Mouse (Mus musculus): ENCODE results near the gene Zfp689. TPM values are rescaled to one million over a fixed set of nuclear protein-coding genes. Genes with fewer than 3 reads are reported as not detected.
"Not testable (repeated sequence)": the region's sequence is repeated elsewhere in the genome, so short reads cannot be mapped to it uniquely, and the experiment has no call there.

The Zfp689 gene
- total RNA-seq, 2 experiments from 2014 or later: 6.0 to 6.5 TPM

DNA sequence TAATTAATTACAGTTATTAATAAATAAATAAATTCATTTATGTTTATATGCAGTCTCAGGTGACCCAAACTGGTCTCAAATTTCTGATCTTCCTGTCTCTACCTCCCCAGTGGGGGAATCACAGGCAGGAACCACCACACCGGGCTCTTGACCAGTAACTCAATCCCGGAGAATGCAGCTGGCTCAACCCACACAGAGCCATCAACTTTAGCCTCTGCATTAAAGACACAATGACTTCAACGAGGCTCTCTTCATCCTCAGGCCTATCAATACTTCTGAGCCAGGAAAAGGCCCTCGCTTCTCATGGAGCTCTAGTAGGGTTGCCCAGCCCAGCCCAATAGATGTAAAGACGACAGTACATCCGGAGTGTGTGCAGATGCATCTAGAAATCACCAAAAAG, 44.9 kb downstream of the Zfp689 start:
- DNase-seq (ENCODE audit: low spot score in 2 of 2): not testable (repeated sequence)

DNA sequence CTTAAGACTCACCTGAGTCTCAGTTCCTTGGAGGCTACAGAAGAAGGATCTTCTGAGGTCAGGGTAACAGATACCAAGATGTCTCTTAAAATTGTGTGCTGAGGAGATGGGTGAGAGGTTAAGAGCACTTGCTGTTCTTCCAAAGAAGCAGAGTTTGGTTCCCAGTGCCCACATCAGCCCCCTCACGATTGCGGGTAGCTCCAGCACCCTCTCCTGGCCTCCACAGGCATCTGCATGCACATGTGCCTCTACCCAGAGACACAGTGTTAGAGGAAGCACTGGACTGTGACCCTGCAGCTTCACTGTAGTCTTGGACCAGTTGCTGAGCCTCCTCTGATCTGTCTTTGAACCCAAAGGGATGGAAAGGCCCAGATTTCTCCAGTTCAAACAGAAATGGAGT, 46.0 kb downstream of the Zfp689 start:
- no peak for DNase-seq (ENCODE audit: low spot score in 2 of 2)

- no peak for DNase-seq (ENCODE audit: low spot score in 2 of 2)
Observed at GRCm38 (mm10) chr7:127400355-127400754, 48.6 kb downstream of the Zfp689 start.

DNA sequence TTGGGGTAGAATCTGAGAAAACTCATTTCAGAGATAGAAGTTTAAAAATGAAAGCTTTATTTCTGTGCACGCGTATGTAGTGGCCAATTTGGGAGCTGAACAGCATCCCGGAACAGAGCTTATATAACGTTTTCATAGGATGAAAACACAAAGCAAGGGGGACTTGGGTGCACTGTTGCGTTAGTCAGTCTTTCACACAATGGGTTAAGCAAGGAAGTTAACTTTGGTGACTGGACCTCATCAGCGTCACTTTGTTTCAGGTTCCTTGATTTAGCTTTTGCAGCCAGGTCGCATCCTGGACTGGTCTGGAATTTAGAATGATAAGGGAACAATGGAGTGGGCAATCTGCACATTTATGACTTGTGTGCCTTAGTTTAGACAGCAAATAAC, 55.0 kb downstream of the Zfp689 start:
- DNase-seq (ENCODE audit: low spot score in 2 of 2): no peak

GRCm38 (mm10) chr7:127393157-127393943, 55.6 kb downstream of the Zfp689 start, which contains the start of gene E430018J23Rik:
E430018J23Rik (minus strand) TSS chr7:127393629.
- DNase-seq (ENCODE audit: low spot score in 2 of 2): peak; percentile 91 to 99

DNA sequence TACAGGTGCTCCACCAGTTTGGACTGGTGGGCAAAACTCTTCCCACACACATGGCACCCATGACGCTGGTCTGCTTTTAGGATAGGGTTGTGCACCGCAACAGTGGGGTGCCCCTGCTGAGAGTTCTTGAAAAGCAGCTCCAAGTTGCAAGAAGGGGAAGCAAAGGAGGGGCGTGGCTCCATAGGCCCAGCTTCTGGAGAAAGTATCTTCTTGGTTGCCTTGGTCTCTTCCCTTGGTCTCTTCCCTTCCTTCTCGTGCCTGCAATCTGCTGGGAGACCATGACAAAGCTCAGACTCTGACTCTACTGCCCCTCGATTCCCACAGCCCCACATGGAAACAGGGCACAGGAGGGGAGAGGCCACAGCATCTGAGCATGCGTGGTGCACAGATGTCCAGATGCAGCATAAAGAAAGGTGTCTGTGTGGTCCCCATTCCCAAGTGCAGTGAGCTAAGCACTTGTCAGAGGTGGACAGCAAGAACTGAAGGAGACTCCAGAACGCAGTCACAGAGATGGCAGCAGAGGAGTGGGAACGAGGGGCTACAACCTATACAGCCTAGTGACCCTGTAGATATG, 56.6 kb downstream of the Zfp689 start:
- no peak for DNase-seq (ENCODE audit: low spot score in 2 of 2)

Small RNA genes within 50 kb of the gene (microRNA-seq; reads per million reads assigned to microRNA genes)
- 0 reads per million in 2 experiments for gene Gm47278
- 0 reads per million in 2 experiments for gene Mir7060

Other genes with a start within 250 kb of the Zfp689 start
- gene Tbc1d10b, start 240.7 kb downstream of the Zfp689 start, total RNA-seq (2021): 100 to 1,000 TPM in 1 of 2 experiments, 10 to 100 TPM in 1; 93.5 to 106 TPM
- gene Mylpf, start 240.3 kb downstream of the Zfp689 start, total RNA-seq (2021): 1 to 10 TPM; 1.7 to 2.2 TPM
- 10 to 100 TPM; 22.4 TPM for gene Zfp553, start 216.1 kb downstream of the Zfp689 start, total RNA-seq (2021)
- gene Sept1, start 216.0 kb downstream of the Zfp689 start, total RNA-seq (2021): 1 to 10 TPM; 5.9 to 7.9 TPM
- gene Zfp771, start 204.9 kb downstream of the Zfp689 start, total RNA-seq (2021): 10 to 100 TPM; 62.6 to 66.0 TPM
- gene Dctpp1, start 188.4 kb downstream of the Zfp689 start, total RNA-seq (2021): 10 to 100 TPM; 22.0 to 22.8 TPM
- gene Sephs2, start 175.1 kb downstream of the Zfp689 start, total RNA-seq (2021): 10 to 100 TPM; 35.0 to 38.6 TPM
- under 1 TPM; 0.18 to 0.30 TPM for gene Itgal, start 152.9 kb downstream of the Zfp689 start, total RNA-seq (2021)
- 10 to 100 TPM; 11.3 to 13.6 TPM for gene Zfp768, start 103.6 kb downstream of the Zfp689 start, total RNA-seq (2021)
- gene Zfp747, start 73.1 kb downstream of the Zfp689 start, total RNA-seq (2021): 1 to 10 TPM; 6.3 to 7.5 TPM
- 1 to 10 TPM; 3.4 to 3.5 TPM for gene 9130019O22Rik, start 62.0 kb downstream of the Zfp689 start, total RNA-seq (2021)
- gene E430018J23Rik, start 55.5 kb downstream of the Zfp689 start, total RNA-seq (2021): 1 to 10 TPM; 6.0 to 7.9 TPM
- 1 to 10 TPM; 3.8 to 3.9 TPM for gene Zfp764, start 42.3 kb downstream of the Zfp689 start, total RNA-seq (2021)
- gene Zfp688, start 27.1 kb downstream of the Zfp689 start, total RNA-seq (2021): 10 to 100 TPM; 14.7 to 15.5 TPM
- gene Prr14, start 10.5 kb upstream of the Zfp689 start, total RNA-seq (2021): 10 to 100 TPM; 27.4 to 30.4 TPM
- 10 to 100 TPM; 55.7 to 58.5 TPM for gene Fbrs, start 30.0 kb upstream of the Zfp689 start, total RNA-seq (2021)
- 100 to 1,000 TPM; 103 to 108 TPM for gene Srcap, start 62.8 kb upstream of the Zfp689 start, total RNA-seq (2021)
- 1 to 10 TPM; 7.6 to 9.2 TPM for gene Gm42715, start 70.4 kb upstream of the Zfp689 start, total RNA-seq (2021)
- gene Tmem265, start 112.2 kb upstream of the Zfp689 start, total RNA-seq (2021): 1 to 10 TPM in 1 of 2 experiments, not detected in 1; 1.6 TPM
- 10 to 100 TPM; 76.7 to 80.5 TPM for gene Phkg2, start 124.2 kb upstream of the Zfp689 start, total RNA-seq (2021)
- gene Ccdc189, start 139.4 kb upstream of the Zfp689 start, total RNA-seq (2021): 10 to 100 TPM in 1 of 2 experiments, 1 to 10 TPM in 1; 9.5 to 10.4 TPM
- gene Rnf40, start 139.6 kb upstream of the Zfp689 start, total RNA-seq (2021): 10 to 100 TPM; 67.4 to 67.9 TPM
- gene Zfp629, start 166.6 kb upstream of the Zfp689 start, total RNA-seq (2021): 10 to 100 TPM; 20.1 to 21.6 TPM

All from layer of hippocampus, adult 18-20 months (tissue).